Mouse (Mus musculus): ENCODE results near the gene Pigc. TPM values are rescaled to one million over a fixed set of nuclear protein-coding genes. Genes with fewer than 3 reads are reported as not detected.

The Pigc gene
- polyA plus RNA-seq, 1 experiment, result 12.9 TPM

- no peak for TF ChIP-seq POLR2A (IDR thresholded peaks at IDR 0.05; ENCODE audit: borderline replicate concordance, control insufficient read depth, low read depth, low read length)
- no peak for TF ChIP-seq CTCF (IDR thresholded peaks at IDR 0.05; ENCODE audit: control insufficient read depth, insufficient read depth, low read length)
- Histone ChIP-seq H3K4me3 (replicated peaks; ENCODE audit: control insufficient read depth, low read depth, low read length) (no peak overlapping the region), H3K4me1 (ENCODE audit: control insufficient read depth, insufficient read depth, low read length) (no peaks in the 10 kb centered on the region), H3K27ac (ENCODE audit: control insufficient read depth, insufficient read depth, low read depth, low read length, poor library complexity) (no peak overlapping the region)
- WGBS, result 65% methylated on average over 2 of the region's 2 CpGs
Observed at GRCm38 (mm10) chr1:161980046-161980445, 11.1 kb downstream of the Pigc start.

- WGBS, result 81% methylated on average over 9 of the region's 9 CpGs
Observed at GRCm38 (mm10) chr1:161980626-161981298, 11.8 kb downstream of the Pigc start.

GRCm38 (mm10) chr1:161983451-161983850 lies 14.5 kb downstream of the Pigc start:
- 78% methylated on average over 6 of the region's 6 CpGs for WGBS
- no peaks in the 10 kb centered on the region for H3K4me1 ChIP-seq (ENCODE audit: control insufficient read depth, insufficient read depth, low read length)
- H3K4me3 ChIP-seq (replicated peaks; ENCODE audit: control insufficient read depth, low read depth, low read length), result no peak overlapping the region

More at GRCm38 (mm10) chr1:161980626-161981298, 11.8 kb downstream of the Pigc start:
- Histone ChIP-seq H3K27ac (ENCODE audit: control insufficient read depth, insufficient read depth, low read depth, low read length, poor library complexity) (no peak overlapping the region), H3K4me1 (ENCODE audit: control insufficient read depth, insufficient read depth, low read length) (no peaks in the 10 kb centered on the region), H3K4me3 (replicated peaks; ENCODE audit: control insufficient read depth, low read depth, low read length) (no peak overlapping the region)
- TF ChIP-seq CTCF (IDR thresholded peaks at IDR 0.05; ENCODE audit: control insufficient read depth, insufficient read depth, low read length) (no peak), POLR2A (IDR thresholded peaks at IDR 0.05; ENCODE audit: borderline replicate concordance, control insufficient read depth, low read depth, low read length) (no peak)

GRCm38 (mm10) chr1:161983979-161984566 lies 15.1 kb downstream of the Pigc start:
- H3K4me1 ChIP-seq (ENCODE audit: control insufficient read depth, insufficient read depth, low read length), result no peaks in the 10 kb centered on the region
- TF ChIP-seq CTCF (IDR thresholded peaks at IDR 0.05; ENCODE audit: control insufficient read depth, insufficient read depth, low read length) (no peak), POLR2A (IDR thresholded peaks at IDR 0.05; ENCODE audit: borderline replicate concordance, control insufficient read depth, low read depth, low read length) (no peak)
- 70% methylated on average over 4 of the region's 4 CpGs for WGBS
- no peak overlapping the region for H3K27ac ChIP-seq (ENCODE audit: control insufficient read depth, insufficient read depth, low read depth, low read length, poor library complexity)
- H3K4me3 ChIP-seq (replicated peaks; ENCODE audit: control insufficient read depth, low read depth, low read length), result no peak overlapping the region

More at GRCm38 (mm10) chr1:161983451-161983850, 14.5 kb downstream of the Pigc start:
- no peak overlapping the region for H3K27ac ChIP-seq (ENCODE audit: control insufficient read depth, insufficient read depth, low read depth, low read length, poor library complexity)
- TF ChIP-seq CTCF (IDR thresholded peaks at IDR 0.05; ENCODE audit: control insufficient read depth, insufficient read depth, low read length) (no peak), POLR2A (IDR thresholded peaks at IDR 0.05; ENCODE audit: borderline replicate concordance, control insufficient read depth, low read depth, low read length) (no peak)

- Histone ChIP-seq H3K27ac (ENCODE audit: control insufficient read depth, insufficient read depth, low read depth, low read length, poor library complexity) (no peak overlapping the region), H3K4me1 (ENCODE audit: control insufficient read depth, insufficient read depth, low read length) (no peaks in the 10 kb centered on the region; the same call in 1 of the 2 replicates), H3K4me3 (replicated peaks; ENCODE audit: control insufficient read depth, low read depth, low read length) (no peak overlapping the region)
- TF ChIP-seq POLR2A (IDR thresholded peaks at IDR 0.05; ENCODE audit: borderline replicate concordance, control insufficient read depth, low read depth, low read length) (no peak), CTCF (IDR thresholded peaks at IDR 0.05; ENCODE audit: control insufficient read depth, insufficient read depth, low read length) (no peak)
- WGBS, result 77% methylated on average over 10 of the region's 10 CpGs
Observed at GRCm38 (mm10) chr1:161990684-161991578, 21.9 kb downstream of the Pigc start.

GRCm38 (mm10) chr1:161991846-161992245 lies 22.9 kb downstream of the Pigc start:
- H3K4me1 ChIP-seq (ENCODE audit: control insufficient read depth, insufficient read depth, low read length), result no peaks in the 10 kb centered on the region; the same call in 1 of the 2 replicates
- 88% methylated on average over 11 of the region's 11 CpGs for WGBS
- no peak overlapping the region for H3K4me3 ChIP-seq (replicated peaks; ENCODE audit: control insufficient read depth, low read depth, low read length)
- TF ChIP-seq CTCF (IDR thresholded peaks at IDR 0.05; ENCODE audit: control insufficient read depth, insufficient read depth, low read length), result no peak
- TF ChIP-seq POLR2A (IDR thresholded peaks at IDR 0.05; ENCODE audit: borderline replicate concordance, control insufficient read depth, low read depth, low read length), result no peak
- no peak overlapping the region for H3K27ac ChIP-seq (ENCODE audit: control insufficient read depth, insufficient read depth, low read depth, low read length, poor library complexity)

GRCm38 (mm10) chr1:161992389-161992788 lies 23.4 kb downstream of the Pigc start:
- H3K4me1 ChIP-seq (ENCODE audit: control insufficient read depth, insufficient read depth, low read length), result no peaks in the 10 kb centered on the region; the same call in 1 of the 2 replicates
- 35% methylated on average over 7 of the region's 7 CpGs for WGBS
- no peak overlapping the region for H3K27ac ChIP-seq (ENCODE audit: control insufficient read depth, insufficient read depth, low read depth, low read length, poor library complexity)
- TF ChIP-seq CTCF (IDR thresholded peaks at IDR 0.05; ENCODE audit: control insufficient read depth, insufficient read depth, low read length) (no peak), POLR2A (IDR thresholded peaks at IDR 0.05; ENCODE audit: borderline replicate concordance, control insufficient read depth, low read depth, low read length) (no peak)
- H3K4me3 ChIP-seq (replicated peaks; ENCODE audit: control insufficient read depth, low read depth, low read length), result no peak overlapping the region

GRCm38 (mm10) chr1:161998781-161999180 lies 29.8 kb downstream of the Pigc start:
- TF ChIP-seq POLR2A (IDR thresholded peaks at IDR 0.05; ENCODE audit: borderline replicate concordance, control insufficient read depth, low read depth, low read length), result no peak
- TF ChIP-seq CTCF (IDR thresholded peaks at IDR 0.05; ENCODE audit: control insufficient read depth, insufficient read depth, low read length), result no peak
- WGBS, result 7% methylated on average over 4 of the region's 4 CpGs
- Histone ChIP-seq H3K27ac (ENCODE audit: control insufficient read depth, insufficient read depth, low read depth, low read length, poor library complexity) (no peak overlapping the region), H3K4me3 (replicated peaks; ENCODE audit: control insufficient read depth, low read depth, low read length) (no peak overlapping the region), H3K4me1 (ENCODE audit: control insufficient read depth, insufficient read depth, low read length) (no peaks in the 10 kb centered on the region; the same call in 1 of the 2 replicates)

Data from bone marrow, adult 2 months (tissue).